Mouse (Mus musculus): ENCODE measurements at regions not wholly inside any gene's neighbourhood (a gene's known extent, or its start where the extent isn't known, plus 50 kb on each side); places are given as distances from the start of the nearest gene placed in this dataset.

GRCm38 (mm10) chr10:26564462-26564861, 188.7 kb upstream of the L3mbtl3 start:
- peak; percentile 49 to 59 for DNase-seq
- H3K4me3 ChIP-seq = no peak overlapping the region
- intact Hi-C loops (cut with DNase I) = no loop called here
- H3K36me3 ChIP-seq (ENCODE audit: control insufficient read depth, insufficient read depth, low read length) = no peaks in the 10 kb centered on the region
- no peaks in the 10 kb centered on the region for H3K4me1 ChIP-seq (ENCODE audit: control insufficient read depth, insufficient read depth, low read length)
- no peaks in the 10 kb centered on the region for H3K27me3 ChIP-seq (ENCODE audit: control insufficient read depth, insufficient read depth, low read length)
- WGBS = 32% methylated on average over 11 of the region's 11 CpGs
- H3K79me2 ChIP-seq (replicated peaks; ENCODE audit: control insufficient read depth, insufficient read depth, low read length) = no peaks in the 10 kb centered on the region
- H3K27ac ChIP-seq = no peak overlapping the region
- no peak overlapping the region for H3K9ac ChIP-seq (ENCODE audit: low read depth, low read length)
- no peak for TF ChIP-seq EP300 (IDR thresholded peaks at IDR 0.05; ENCODE audit: insufficient read depth, low read depth, low read length)
- no peak for TF ChIP-seq CTCF (IDR thresholded peaks at IDR 0.05)
- TF ChIP-seq POLR2A (IDR thresholded peaks at IDR 0.05; ENCODE audit: insufficient read depth, low read depth, low read length) = no peak

GRCm38 (mm10) chr10:26567613-26568012, 185.6 kb upstream of the Arhgap18 start:
- H3K79me2 ChIP-seq (replicated peaks; ENCODE audit: control insufficient read depth, insufficient read depth, low read length) = no peaks in the 10 kb centered on the region
- DNase-seq = no peak
- H3K4me3 ChIP-seq = no peak overlapping the region
- H3K9ac ChIP-seq (ENCODE audit: low read depth, low read length) = no peak overlapping the region
- intact Hi-C loops (cut with DNase I) = no loop called here
- H3K27ac ChIP-seq = no peak overlapping the region
- H3K27me3 ChIP-seq (ENCODE audit: control insufficient read depth, insufficient read depth, low read length) = no peaks in the 10 kb centered on the region
- 85% methylated on average over 4 of the region's 4 CpGs for WGBS
- no peaks in the 10 kb centered on the region for H3K36me3 ChIP-seq (ENCODE audit: control insufficient read depth, insufficient read depth, low read length)
- H3K4me1 ChIP-seq (ENCODE audit: control insufficient read depth, insufficient read depth, low read length) = no peaks in the 10 kb centered on the region
- TF ChIP-seq CTCF (IDR thresholded peaks at IDR 0.05) (no peak), EP300 (IDR thresholded peaks at IDR 0.05; ENCODE audit: insufficient read depth, low read depth, low read length) (no peak), POLR2A (IDR thresholded peaks at IDR 0.05; ENCODE audit: insufficient read depth, low read depth, low read length) (no peak)

- 82% methylated on average over 5 of the region's 5 CpGs for WGBS
- intact Hi-C loops (cut with DNase I) = no loop called here
- TF ChIP-seq POLR2A (IDR thresholded peaks at IDR 0.05; ENCODE audit: insufficient read depth, low read depth, low read length) (no peak), CTCF (IDR thresholded peaks at IDR 0.05) (no peak), EP300 (IDR thresholded peaks at IDR 0.05; ENCODE audit: insufficient read depth, low read depth, low read length) (no peak)
- no peak overlapping the region for H3K27ac ChIP-seq
- H3K79me2 ChIP-seq (replicated peaks; ENCODE audit: control insufficient read depth, insufficient read depth, low read length) = no peaks in the 10 kb centered on the region
- no peak for DNase-seq
- H3K4me3 ChIP-seq = no peak overlapping the region
- H3K9ac ChIP-seq (ENCODE audit: low read depth, low read length) = no peak overlapping the region
- no peaks in the 10 kb centered on the region for H3K36me3 ChIP-seq (ENCODE audit: control insufficient read depth, insufficient read depth, low read length)
- no peaks in the 10 kb centered on the region for H3K27me3 ChIP-seq (ENCODE audit: control insufficient read depth, insufficient read depth, low read length)
- H3K4me1 ChIP-seq (ENCODE audit: control insufficient read depth, insufficient read depth, low read length) = no peaks in the 10 kb centered on the region
Measured at GRCm38 (mm10) chr10:26570468-26570867, 182.8 kb upstream of the Arhgap18 start.

GRCm38 (mm10) chr10:26571377-26571776, 181.8 kb upstream of the Arhgap18 start:
- H3K9ac ChIP-seq (ENCODE audit: low read depth, low read length) = no peak overlapping the region
- no peak for TF ChIP-seq EP300 (IDR thresholded peaks at IDR 0.05; ENCODE audit: insufficient read depth, low read depth, low read length)
- TF ChIP-seq CTCF (IDR thresholded peaks at IDR 0.05) = no peak
- no peak for TF ChIP-seq POLR2A (IDR thresholded peaks at IDR 0.05; ENCODE audit: insufficient read depth, low read depth, low read length)
- no peaks in the 10 kb centered on the region for H3K27me3 ChIP-seq (ENCODE audit: control insufficient read depth, insufficient read depth, low read length)
- DNase-seq = no peak
- H3K4me3 ChIP-seq = no peak overlapping the region
- no peaks in the 10 kb centered on the region for H3K79me2 ChIP-seq (replicated peaks; ENCODE audit: control insufficient read depth, insufficient read depth, low read length)
- H3K27ac ChIP-seq = no peak overlapping the region
- WGBS = 67% methylated on average over 1 of the region's 1 CpGs
- intact Hi-C loops (cut with DNase I) = no loop called here
- no peaks in the 10 kb centered on the region for H3K36me3 ChIP-seq (ENCODE audit: control insufficient read depth, insufficient read depth, low read length)
- no peaks in the 10 kb centered on the region for H3K4me1 ChIP-seq (ENCODE audit: control insufficient read depth, insufficient read depth, low read length)

- no peaks in the 10 kb centered on the region for H3K36me3 ChIP-seq (ENCODE audit: control insufficient read depth, insufficient read depth, low read length)
- TF ChIP-seq CTCF (IDR thresholded peaks at IDR 0.05) = no peak
- no peak for TF ChIP-seq EP300 (IDR thresholded peaks at IDR 0.05; ENCODE audit: insufficient read depth, low read depth, low read length)
- no peak for TF ChIP-seq POLR2A (IDR thresholded peaks at IDR 0.05; ENCODE audit: insufficient read depth, low read depth, low read length)
- no peaks in the 10 kb centered on the region for H3K79me2 ChIP-seq (replicated peaks; ENCODE audit: control insufficient read depth, insufficient read depth, low read length)
- no peak overlapping the region for H3K4me3 ChIP-seq
- no peaks in the 10 kb centered on the region for H3K27me3 ChIP-seq (ENCODE audit: control insufficient read depth, insufficient read depth, low read length)
- no peak for DNase-seq
- intact Hi-C loops (cut with DNase I) = no loop called here
- no peak overlapping the region for H3K27ac ChIP-seq
- H3K4me1 ChIP-seq (ENCODE audit: control insufficient read depth, insufficient read depth, low read length) = no peaks in the 10 kb centered on the region
- WGBS = 58% methylated on average over 3 of the region's 3 CpGs
- no peak overlapping the region for H3K9ac ChIP-seq (ENCODE audit: low read depth, low read length)
Measured at GRCm38 (mm10) chr10:26576153-26576552, 177.1 kb upstream of the Arhgap18 start.

- Histone ChIP-seq H3K27me3 (ENCODE audit: control insufficient read depth, insufficient read depth, low read length) (no peaks in the 10 kb centered on the region), H3K4me1 (ENCODE audit: control insufficient read depth, insufficient read depth, low read length) (no peaks in the 10 kb centered on the region), H3K79me2 (replicated peaks; ENCODE audit: control insufficient read depth, insufficient read depth, low read length) (no peaks in the 10 kb centered on the region), H3K9ac (ENCODE audit: low read depth, low read length) (no peak overlapping the region), H3K4me3 (no peak overlapping the region), H3K36me3 (ENCODE audit: control insufficient read depth, insufficient read depth, low read length) (no peaks in the 10 kb centered on the region), H3K27ac (no peak overlapping the region)
- intact Hi-C loops (cut with DNase I) = no loop called here
- DNase-seq = no peak
- TF ChIP-seq POLR2A (IDR thresholded peaks at IDR 0.05; ENCODE audit: insufficient read depth, low read depth, low read length) (no peak), EP300 (IDR thresholded peaks at IDR 0.05; ENCODE audit: insufficient read depth, low read depth, low read length) (no peak), CTCF (IDR thresholded peaks at IDR 0.05) (no peak)
- WGBS = 90% methylated on average over 2 of the region's 2 CpGs
Measured at GRCm38 (mm10) chr10:26577087-26577486, 176.1 kb upstream of the Arhgap18 start.
